Mouse (Mus musculus): ENCODE results near the gene Pigl. TPM values are rescaled to one million over a fixed set of nuclear protein-coding genes. Genes with fewer than 3 reads are reported as not detected.
A peak's percentile ranks its signal among the peaks of the same experiment; 100 is the strongest.

Gene Pigl
- total RNA-seq, 2 experiments from 2014 or later, result 7.3 to 8.7 TPM

- no peak for TF ChIP-seq CTCF (conservative IDR thresholded peaks at IDR 0.05)
- no peak for DNase-seq (ENCODE audit: low spot score in 2 of 2)
- H3K27ac ChIP-seq, result no peak overlapping the region
- no peak overlapping the region for H3K4me3 ChIP-seq
Measured at GRCm38 (mm10) chr11:62541581-62541980, 83.3 kb downstream of the Pigl start.

- no peak for TF ChIP-seq CTCF (conservative IDR thresholded peaks at IDR 0.05)
- DNase-seq (ENCODE audit: low spot score in 2 of 2), result no peak
- no peak overlapping the region for H3K4me3 ChIP-seq
- no peak overlapping the region for H3K27ac ChIP-seq
Measured at GRCm38 (mm10) chr11:62543991-62544390, 85.7 kb downstream of the Pigl start.

GRCm38 (mm10) chr11:62549782-62550181 is 91.5 kb downstream of the Pigl start:
- Histone ChIP-seq H3K27ac (peak overlapping the region; percentile 99), H3K4me3 (peak overlapping the region; percentile 72)
- TF ChIP-seq CTCF (conservative IDR thresholded peaks at IDR 0.05), result 0 out of 2 replicates have a peak, but pooled peaks have one; percentile 4
- DNase-seq (ENCODE audit: low spot score in 2 of 2), result peak; percentile 32 to 51

GRCm38 (mm10) chr11:62550227-62550685 is 92.0 kb downstream of the Pigl start:
- TF ChIP-seq CTCF (conservative IDR thresholded peaks at IDR 0.05), result no peak
- peak overlapping the region; percentile 99 for H3K27ac ChIP-seq
- H3K4me3 ChIP-seq, result peak overlapping the region; percentile 72
- DNase-seq (ENCODE audit: low spot score in 2 of 2), result peak; percentile 30 to 38

- Histone ChIP-seq H3K27ac (peak within 1 kb of the TSS; percentile 99), H3K4me3 (peak within 1 kb of the TSS; percentile 72)
- no peak for TF ChIP-seq CTCF (conservative IDR thresholded peaks at IDR 0.05)
- peak; percentile 99 to 100 for DNase-seq (ENCODE audit: low spot score in 2 of 2)
Measured at GRCm38 (mm10) chr11:62550727-62551225, 92.5 kb downstream of the Pigl start, which contains the start of gene Ubb. Ubb (plus strand) TSS chr11:62551171.

GRCm38 (mm10) chr11:62551226-62552119 is 93.2 kb downstream of the Pigl start:
- Histone ChIP-seq H3K4me3 (peak overlapping the region; percentile 72), H3K27ac (peak overlapping the region; percentile 99)
- peak in 1 of 2 experiments; percentile 82 for DNase-seq (ENCODE audit: low spot score in 2 of 2)
- TF ChIP-seq CTCF (conservative IDR thresholded peaks at IDR 0.05), result no peak

- H3K27ac ChIP-seq, result no peak overlapping the region
- TF ChIP-seq CTCF (conservative IDR thresholded peaks at IDR 0.05), result no peak
- DNase-seq (ENCODE audit: low spot score in 2 of 2), result no peak
- peak overlapping the region; percentile 66 for H3K4me3 ChIP-seq
Measured at GRCm38 (mm10) chr11:62553186-62553585, 94.9 kb downstream of the Pigl start.

GRCm38 (mm10) chr11:62553633-62554032 is 95.4 kb downstream of the Pigl start:
- no peak for TF ChIP-seq CTCF (conservative IDR thresholded peaks at IDR 0.05)
- Histone ChIP-seq H3K4me3 (peak overlapping the region; percentile 66), H3K27ac (no peak overlapping the region)
- DNase-seq (ENCODE audit: low spot score in 2 of 2), result no peak

GRCm38 (mm10) chr11:62554163-62554855 is 96.0 kb downstream of the Pigl start:
- TF ChIP-seq CTCF (conservative IDR thresholded peaks at IDR 0.05), result no peak
- Histone ChIP-seq H3K4me3 (peak overlapping the region; percentile 66), H3K27ac (no peak overlapping the region)
- DNase-seq (ENCODE audit: low spot score in 2 of 2), result no peak

- Histone ChIP-seq H3K27ac (no peak overlapping the region), H3K4me3 (peak overlapping the region; percentile 66; the same call in 1 of the 2 replicates)
- DNase-seq (ENCODE audit: low spot score in 2 of 2), result no peak
- TF ChIP-seq CTCF (conservative IDR thresholded peaks at IDR 0.05), result no peak
Measured at GRCm38 (mm10) chr11:62554934-62555517, 96.8 kb downstream of the Pigl start.

- no peak overlapping the region for H3K4me3 ChIP-seq
- no peak overlapping the region for H3K27ac ChIP-seq
- no peak for DNase-seq (ENCODE audit: low spot score in 2 of 2)
- no peak for TF ChIP-seq CTCF (conservative IDR thresholded peaks at IDR 0.05)
Measured at GRCm38 (mm10) chr11:62555896-62556412, 97.7 kb downstream of the Pigl start.

- TF ChIP-seq CTCF (conservative IDR thresholded peaks at IDR 0.05), result no peak
- no peak overlapping the region for H3K27ac ChIP-seq
- no peak for DNase-seq (ENCODE audit: low spot score in 2 of 2)
- no peak overlapping the region for H3K4me3 ChIP-seq
Measured at GRCm38 (mm10) chr11:62557205-62557604, 98.9 kb downstream of the Pigl start.
